Mouse (Mus musculus): ENCODE results near the gene Sez6l. TPM values are rescaled to one million over a fixed set of nuclear protein-coding genes. Genes with fewer than 3 reads are reported as not detected.

Sez6l gene
- polyA plus RNA-seq, 1 experiment = 0.34 TPM

- H3K4me1 ChIP-seq (ENCODE audit: control insufficient read depth, insufficient read depth, insufficient read length) = no peaks in the 10 kb centered on the region
- no peaks in the 10 kb centered on the region for H3K27me3 ChIP-seq (ENCODE audit: control insufficient read depth, insufficient read depth, low read length)
- 62% methylated on average over 18 of the region's 18 CpGs for WGBS
These were observed 128.1 kb downstream of the Sez6l start, which contains the start of gene Gm6588 for GRCm38 (mm10) chr5:112448747-112449440. Gene Gm6588 (plus strand): TSS chr5:112449426.

GRCm38 (mm10) chr5:112438535-112438934 lies 138.4 kb downstream of the Sez6l start:
- 73% methylated on average over 10 of the region's 10 CpGs for WGBS
- Histone ChIP-seq H3K4me1 (ENCODE audit: control insufficient read depth, insufficient read depth, insufficient read length) (no peaks in the 10 kb centered on the region), H3K4me3 (ENCODE audit: extremely low read depth, insufficient read depth, insufficient read length) (no peak overlapping the region), H3K27me3 (ENCODE audit: control insufficient read depth, insufficient read depth, low read length) (no peaks in the 10 kb centered on the region), H3K36me3 (ENCODE audit: control insufficient read depth, insufficient read depth, low read length) (no peaks in the 10 kb centered on the region), H3K27ac (ENCODE audit: insufficient read depth, low read length) (no peak overlapping the region)
- TF ChIP-seq POLR2A (IDR thresholded peaks at IDR 0.05; ENCODE audit: low read depth, low read length) = no peak
- no peak for TF ChIP-seq CTCF (IDR thresholded peaks at IDR 0.05; ENCODE audit: extremely low read depth, insufficient read depth, insufficient read length, insufficient replicate concordance)
- no peak for DNase-seq (ENCODE audit: low read depth in 1 of 2, low spot score in 2 of 2)

More at GRCm38 (mm10) chr5:112448747-112449440, 128.1 kb downstream of the Sez6l start, which contains the start of gene Gm6588:
- no peak within 1 kb of the TSS for H3K27ac ChIP-seq (ENCODE audit: insufficient read depth, low read length)
- H3K36me3 ChIP-seq (ENCODE audit: control insufficient read depth, insufficient read depth, low read length) = no peaks in the 10 kb centered on the region
- DNase-seq (ENCODE audit: low read depth in 1 of 2, low spot score in 2 of 2) = no peak
- TF ChIP-seq POLR2A (IDR thresholded peaks at IDR 0.05; ENCODE audit: low read depth, low read length) (no peak), CTCF (IDR thresholded peaks at IDR 0.05; ENCODE audit: extremely low read depth, insufficient read depth, insufficient read length, insufficient replicate concordance) (no peak)
- no peak within 1 kb of the TSS for H3K4me3 ChIP-seq (ENCODE audit: extremely low read depth, insufficient read depth, insufficient read length)

GRCm38 (mm10) chr5:112433004-112433403 lies 144.0 kb downstream of the Sez6l start:
- peak; percentile 14 to 57 for DNase-seq (ENCODE audit: low read depth in 1 of 2, low spot score in 2 of 2)
- Histone ChIP-seq H3K4me1 (ENCODE audit: control insufficient read depth, insufficient read depth, insufficient read length) (no peaks in the 10 kb centered on the region), H3K27me3 (ENCODE audit: control insufficient read depth, insufficient read depth, low read length) (no peaks in the 10 kb centered on the region), H3K4me3 (ENCODE audit: extremely low read depth, insufficient read depth, insufficient read length) (no peak overlapping the region), H3K36me3 (ENCODE audit: control insufficient read depth, insufficient read depth, low read length) (no peaks in the 10 kb centered on the region), H3K27ac (ENCODE audit: insufficient read depth, low read length) (no peak overlapping the region)
- 3% methylated on average over 8 of the region's 8 CpGs for WGBS
- no peak for TF ChIP-seq POLR2A (IDR thresholded peaks at IDR 0.05; ENCODE audit: low read depth, low read length)
- peak; percentile 64; the same call in 1 of the 2 replicates for TF ChIP-seq CTCF (IDR thresholded peaks at IDR 0.05; ENCODE audit: extremely low read depth, insufficient read depth, insufficient read length, insufficient replicate concordance)

DNA sequence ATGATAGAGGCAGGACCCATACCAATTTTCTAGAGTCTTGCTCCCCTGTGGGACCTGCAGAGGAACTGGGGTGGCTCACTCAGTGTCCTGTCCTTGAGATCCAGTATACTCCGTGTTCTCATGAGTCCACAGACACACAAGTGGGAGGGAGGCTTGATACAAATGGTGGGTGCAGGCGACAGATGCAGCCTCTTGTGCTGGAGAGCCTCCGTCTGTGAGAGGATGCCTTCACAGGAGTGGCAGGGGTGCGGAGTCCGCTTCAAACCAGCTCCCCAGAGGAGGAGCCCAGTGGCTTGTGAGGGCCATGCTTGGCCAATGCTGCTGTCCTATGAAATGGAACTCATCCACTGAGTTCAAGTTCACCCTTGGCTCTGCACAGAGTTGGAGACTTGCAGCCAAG lies 145.0 kb downstream of the Sez6l start:
- TF ChIP-seq CTCF (IDR thresholded peaks at IDR 0.05; ENCODE audit: extremely low read depth, insufficient read depth, insufficient read length, insufficient replicate concordance) = no peak
- 88% methylated on average over 5 of the region's 5 CpGs for WGBS
- no peak for DNase-seq (ENCODE audit: low read depth in 1 of 2, low spot score in 2 of 2)
- Histone ChIP-seq H3K4me3 (ENCODE audit: extremely low read depth, insufficient read depth, insufficient read length) (no peak overlapping the region), H3K36me3 (ENCODE audit: control insufficient read depth, insufficient read depth, low read length) (no peaks in the 10 kb centered on the region), H3K4me1 (ENCODE audit: control insufficient read depth, insufficient read depth, insufficient read length) (no peaks in the 10 kb centered on the region), H3K27ac (ENCODE audit: insufficient read depth, low read length) (no peak overlapping the region), H3K27me3 (ENCODE audit: control insufficient read depth, insufficient read depth, low read length) (no peaks in the 10 kb centered on the region)

DNA sequence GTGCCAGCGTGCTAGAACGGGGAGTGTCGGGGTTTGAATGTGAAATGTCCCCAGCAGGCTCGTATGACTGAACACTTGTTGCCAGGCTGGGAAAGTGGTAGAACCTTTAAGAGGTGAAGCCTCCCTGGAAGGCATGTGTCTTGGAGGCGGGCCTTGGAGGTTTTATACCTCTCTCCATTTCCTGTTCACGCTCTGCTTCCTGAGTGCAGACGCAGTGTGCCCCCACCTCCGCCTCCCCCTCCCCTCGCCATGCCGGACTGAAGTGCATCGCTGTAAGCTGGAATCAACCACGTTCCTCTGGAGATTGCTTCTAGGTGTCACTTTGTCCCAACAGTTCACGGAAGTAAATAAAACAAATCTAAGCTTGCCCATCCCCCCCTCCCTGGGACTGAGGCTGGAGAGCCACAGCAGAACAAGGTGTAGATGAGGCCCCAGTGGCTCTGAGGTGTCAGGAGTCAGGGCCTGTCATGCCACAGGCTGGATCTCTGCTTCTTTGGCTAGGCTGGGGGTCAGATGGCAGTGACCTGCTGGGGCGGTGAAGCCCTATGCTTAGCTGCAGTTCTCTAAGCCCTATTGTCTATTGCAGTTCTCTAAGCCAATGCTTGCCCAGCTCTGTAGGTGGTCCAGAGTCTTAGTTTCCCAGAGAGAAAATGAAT lies 145.7 kb downstream of the Sez6l start:
- 13% methylated on average over 14 of the region's 14 CpGs for WGBS
- Histone ChIP-seq H3K27me3 (ENCODE audit: control insufficient read depth, insufficient read depth, low read length) (no peaks in the 10 kb centered on the region), H3K4me1 (ENCODE audit: control insufficient read depth, insufficient read depth, insufficient read length) (no peaks in the 10 kb centered on the region), H3K27ac (ENCODE audit: insufficient read depth, low read length) (no peak overlapping the region), H3K4me3 (ENCODE audit: extremely low read depth, insufficient read depth, insufficient read length) (no peak overlapping the region), H3K36me3 (ENCODE audit: control insufficient read depth, insufficient read depth, low read length) (no peaks in the 10 kb centered on the region)
- no peak for DNase-seq (ENCODE audit: low read depth in 1 of 2, low spot score in 2 of 2)
- TF ChIP-seq POLR2A (IDR thresholded peaks at IDR 0.05; ENCODE audit: low read depth, low read length) (no peak), CTCF (IDR thresholded peaks at IDR 0.05; ENCODE audit: extremely low read depth, insufficient read depth, insufficient read length, insufficient replicate concordance) (no peak)

GRCm38 (mm10) chr5:112428944-112429343 lies 148.0 kb downstream of the Sez6l start:
- WGBS = 15% methylated on average over 19 of the region's 19 CpGs
- DNase-seq (ENCODE audit: low read depth in 1 of 2, low spot score in 2 of 2) = peak in 1 of 2 experiments; percentile 41
- H3K27me3 ChIP-seq (ENCODE audit: control insufficient read depth, insufficient read depth, low read length) = no peaks in the 10 kb centered on the region
- no peaks in the 10 kb centered on the region for H3K4me1 ChIP-seq (ENCODE audit: control insufficient read depth, insufficient read depth, insufficient read length)
- H3K4me3 ChIP-seq (ENCODE audit: extremely low read depth, insufficient read depth, insufficient read length) = no peak overlapping the region
- TF ChIP-seq CTCF (IDR thresholded peaks at IDR 0.05; ENCODE audit: extremely low read depth, insufficient read depth, insufficient read length, insufficient replicate concordance) (peak; percentile 66; the same call in 1 of the 2 replicates), POLR2A (IDR thresholded peaks at IDR 0.05; ENCODE audit: low read depth, low read length) (no peak)
- H3K36me3 ChIP-seq (ENCODE audit: control insufficient read depth, insufficient read depth, low read length) = no peaks in the 10 kb centered on the region
- H3K27ac ChIP-seq (ENCODE audit: insufficient read depth, low read length) = no peak overlapping the region

GRCm38 (mm10) chr5:112427283-112427682 lies 149.7 kb downstream of the Sez6l start:
- DNase-seq (ENCODE audit: low read depth in 1 of 2, low spot score in 2 of 2) = peak in 1 of 2 experiments; percentile 41
- no peaks in the 10 kb centered on the region for H3K4me1 ChIP-seq (ENCODE audit: control insufficient read depth, insufficient read depth, insufficient read length)
- H3K27ac ChIP-seq (ENCODE audit: insufficient read depth, low read length) = no peak overlapping the region
- TF ChIP-seq CTCF (IDR thresholded peaks at IDR 0.05; ENCODE audit: extremely low read depth, insufficient read depth, insufficient read length, insufficient replicate concordance) = peak; percentile 56; the same call in 1 of the 2 replicates
- TF ChIP-seq POLR2A (IDR thresholded peaks at IDR 0.05; ENCODE audit: low read depth, low read length) = no peak
- WGBS = 51% methylated on average over 2 of the region's 2 CpGs
- no peaks in the 10 kb centered on the region for H3K27me3 ChIP-seq (ENCODE audit: control insufficient read depth, insufficient read depth, low read length)
- no peak overlapping the region for H3K4me3 ChIP-seq (ENCODE audit: extremely low read depth, insufficient read depth, insufficient read length)
- no peaks in the 10 kb centered on the region for H3K36me3 ChIP-seq (ENCODE audit: control insufficient read depth, insufficient read depth, low read length)
